Mouse (Mus musculus) testis, adult 2 months (tissue): ENCODE measurements around the gene Ccl17. TPM values are rescaled to one million over a fixed set of nuclear protein-coding genes. Genes with fewer than 3 reads are reported as not detected.

Experiments used
- H3K27ac ChIP-seq: fragments of 200-500 bp; 2 replicates; pipeline ENCODE4 v1.5.1; 2012; ENCODE audit warnings: low read depth, low read length; ENCODE audit not compliant: control insufficient read depth, insufficient read depth
- H3K27me3 ChIP-seq: fragments of 200-500 bp; 2 replicates; pipeline ENCODE4 v1.6.1; 2012; ENCODE audit warnings: mild to moderate bottlenecking, low read length, moderate library complexity; ENCODE audit not compliant: control insufficient read depth, insufficient read depth
- H3K36me3 ChIP-seq: fragments of 200-500 bp; 2 replicates; pipeline ENCODE4 v1.6.1; 2012; ENCODE audit warnings: mild to moderate bottlenecking, low read length; ENCODE audit not compliant: control insufficient read depth, insufficient read depth
- H3K4me1 ChIP-seq: fragments of 200-500 bp; 2 replicates; pipeline ENCODE4 v1.6.1; 2012; ENCODE audit warnings: low read length; ENCODE audit not compliant: control insufficient read depth, insufficient read depth
- H3K4me3 ChIP-seq: fragments of 200-500 bp; 2 replicates; pipeline ENCODE4 v1.5.1; 2012; ENCODE audit warnings: low read depth, mild to moderate bottlenecking, low read length, moderate library complexity, mixed read lengths; ENCODE audit not compliant: control insufficient read depth
- CTCF ChIP-seq: fragments of 200-500 bp; IDR thresholded peaks from 2 replicates; pipeline ENCODE4 v1.5.1; 2012; ENCODE audit warnings: low read depth, mild to moderate bottlenecking, inconsistent platforms, low read length, moderate library complexity; ENCODE audit not compliant: control insufficient read depth, insufficient read depth, insufficient replicate concordance
- POLR2A ChIP-seq: fragments of 200-500 bp; IDR thresholded peaks from 2 replicates; pipeline ENCODE4 v1.6.1; 2012; ENCODE audit warnings: low read depth, mild to moderate bottlenecking, inconsistent platforms, low read length, moderate library complexity; ENCODE audit not compliant: control insufficient read depth
- polyA plus RNA-seq: library from polyadenylated mRNA; depleted of rRNA; stranded (reverse); fragments of >200 nt; gene quantifications from 2 replicates; pipeline ENCODE4 v1.2.3, GENCODE M21; 2012

The Ccl17 gene
- polyA plus RNA-seq, 1 experiment: 2.0 TPM

DNA sequence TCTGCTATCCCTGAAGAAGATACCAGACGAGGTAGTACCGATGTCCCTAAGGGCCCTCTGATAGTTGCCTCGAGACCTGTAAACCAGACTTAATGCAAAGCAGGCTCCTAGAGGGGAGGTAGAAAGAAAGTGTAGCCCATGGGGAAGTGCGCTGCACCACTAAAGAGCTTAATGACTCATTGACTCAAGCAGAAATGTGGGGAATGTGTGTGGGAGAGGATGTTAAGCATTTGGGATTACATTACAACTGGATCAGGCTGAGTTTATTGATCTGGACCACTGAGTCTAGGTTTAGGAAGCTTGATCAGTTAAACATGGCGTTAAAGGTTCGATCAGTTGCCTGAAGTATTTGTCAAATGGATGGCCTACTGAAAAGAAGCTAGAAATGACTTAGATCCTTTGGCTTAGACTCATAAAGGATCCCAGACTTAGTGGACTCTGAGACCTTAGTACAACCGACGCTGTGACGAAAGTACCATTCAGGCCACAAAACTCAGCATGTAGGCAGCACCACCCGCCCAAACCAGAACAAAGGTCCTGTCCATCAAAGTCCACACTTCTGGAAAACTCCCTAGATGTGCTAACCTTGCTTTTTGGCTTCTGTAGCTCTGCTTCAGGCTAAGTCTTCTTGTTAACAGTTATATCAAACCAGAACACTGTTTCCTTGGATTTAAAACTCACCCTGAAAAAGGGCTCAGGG is 20.8 kb upstream of the Ccl17 start:
- no peak overlapping the region for H3K4me3 ChIP-seq
- no peaks in the 10 kb centered on the region for H3K36me3 ChIP-seq
- no peaks in the 10 kb centered on the region for H3K27me3 ChIP-seq
- TF ChIP-seq CTCF: no peak
- no peak overlapping the region for H3K27ac ChIP-seq
- H3K4me1 ChIP-seq: peaks cover 4% of the 10 kb centered on the region; the same call in 1 of the 2 replicates

DNA sequence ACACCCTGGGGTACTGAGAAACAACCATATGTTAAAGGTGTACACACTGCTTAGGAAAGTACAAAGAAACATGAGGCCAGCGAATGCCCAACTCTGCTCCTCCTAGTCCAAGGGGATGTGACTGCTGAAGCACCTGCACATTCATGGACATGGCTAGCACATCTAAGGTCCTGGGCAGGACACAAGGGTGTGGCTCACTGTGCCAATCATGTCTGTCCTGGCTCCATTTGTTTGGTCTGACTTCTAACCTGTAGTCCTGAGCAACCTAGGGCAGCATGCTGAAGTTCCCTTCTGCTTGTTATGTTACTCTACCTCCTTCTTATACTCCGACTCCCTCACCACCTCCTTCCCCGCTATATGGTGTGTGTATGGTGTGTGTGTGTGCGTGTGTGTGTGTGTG is 15.9 kb upstream of the Ccl17 start:
- no peaks in the 10 kb centered on the region for H3K27me3 ChIP-seq
- no peak overlapping the region for H3K27ac ChIP-seq
- TF ChIP-seq CTCF (no peak), POLR2A (no peak)
- H3K4me1 ChIP-seq: no peaks in the 10 kb centered on the region
- H3K4me3 ChIP-seq: no peak overlapping the region
- no peaks in the 10 kb centered on the region for H3K36me3 ChIP-seq

DNA sequence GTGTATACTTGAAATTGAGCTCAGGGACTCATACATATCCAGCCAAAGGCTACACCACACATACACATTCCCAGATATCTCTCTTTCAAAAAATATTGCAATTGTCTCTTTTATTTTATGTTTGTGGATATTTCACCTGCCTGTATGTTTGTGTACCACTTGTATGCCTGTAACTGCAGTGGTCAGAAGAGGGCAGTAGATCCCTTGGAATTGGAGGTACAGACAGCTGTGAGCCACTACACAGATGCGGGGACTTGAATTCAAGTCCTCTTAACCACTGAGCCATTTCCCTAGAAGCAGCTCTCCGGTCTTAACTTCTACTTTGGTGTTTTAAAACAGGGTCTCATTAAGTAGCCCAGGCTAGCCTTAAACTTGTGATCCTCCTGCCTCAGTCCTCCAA is 15.5 kb upstream of the Ccl17 start:
- TF ChIP-seq CTCF (no peak), POLR2A (no peak)
- H3K4me1 ChIP-seq: no peaks in the 10 kb centered on the region
- H3K36me3 ChIP-seq: no peaks in the 10 kb centered on the region
- H3K27me3 ChIP-seq: no peaks in the 10 kb centered on the region
- H3K27ac ChIP-seq: no peak overlapping the region
- no peak overlapping the region for H3K4me3 ChIP-seq

DNA sequence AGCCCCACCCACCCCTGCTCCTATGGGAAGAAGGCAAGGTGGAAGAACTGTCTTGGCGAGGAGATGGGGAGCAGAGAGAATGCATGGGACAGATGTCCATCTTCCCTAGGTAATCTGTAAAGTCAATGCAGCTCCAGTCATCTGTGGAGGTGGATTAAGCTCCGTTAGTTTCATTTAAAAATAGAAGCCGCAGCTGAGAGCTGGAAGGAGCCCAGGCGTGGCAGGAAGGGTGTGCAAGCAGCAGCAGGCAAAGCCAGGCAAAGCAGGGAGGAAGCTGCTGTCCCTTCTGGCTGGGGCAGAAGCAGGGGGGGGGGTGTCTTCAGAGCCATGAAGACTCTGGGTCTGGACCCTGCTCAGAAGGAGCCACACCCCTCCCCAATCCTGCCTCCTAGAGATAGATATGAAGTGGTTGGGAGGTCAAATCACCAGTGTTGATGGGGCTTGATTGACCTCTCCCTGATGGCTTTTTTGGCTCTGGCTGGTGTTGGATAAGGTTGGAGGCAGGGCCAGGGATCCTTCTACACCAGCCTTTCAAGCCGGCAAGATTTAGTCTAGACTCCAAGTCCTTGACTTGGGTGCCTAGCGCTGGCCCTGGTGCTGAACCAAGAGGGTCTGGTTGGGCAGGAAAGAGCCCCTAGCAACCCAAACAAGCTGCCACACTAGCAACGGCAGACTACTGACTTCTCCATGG is 9.8 kb upstream of the Ccl17 start:
- no peaks in the 10 kb centered on the region for H3K4me1 ChIP-seq
- H3K27me3 ChIP-seq: no peaks in the 10 kb centered on the region

DNA sequence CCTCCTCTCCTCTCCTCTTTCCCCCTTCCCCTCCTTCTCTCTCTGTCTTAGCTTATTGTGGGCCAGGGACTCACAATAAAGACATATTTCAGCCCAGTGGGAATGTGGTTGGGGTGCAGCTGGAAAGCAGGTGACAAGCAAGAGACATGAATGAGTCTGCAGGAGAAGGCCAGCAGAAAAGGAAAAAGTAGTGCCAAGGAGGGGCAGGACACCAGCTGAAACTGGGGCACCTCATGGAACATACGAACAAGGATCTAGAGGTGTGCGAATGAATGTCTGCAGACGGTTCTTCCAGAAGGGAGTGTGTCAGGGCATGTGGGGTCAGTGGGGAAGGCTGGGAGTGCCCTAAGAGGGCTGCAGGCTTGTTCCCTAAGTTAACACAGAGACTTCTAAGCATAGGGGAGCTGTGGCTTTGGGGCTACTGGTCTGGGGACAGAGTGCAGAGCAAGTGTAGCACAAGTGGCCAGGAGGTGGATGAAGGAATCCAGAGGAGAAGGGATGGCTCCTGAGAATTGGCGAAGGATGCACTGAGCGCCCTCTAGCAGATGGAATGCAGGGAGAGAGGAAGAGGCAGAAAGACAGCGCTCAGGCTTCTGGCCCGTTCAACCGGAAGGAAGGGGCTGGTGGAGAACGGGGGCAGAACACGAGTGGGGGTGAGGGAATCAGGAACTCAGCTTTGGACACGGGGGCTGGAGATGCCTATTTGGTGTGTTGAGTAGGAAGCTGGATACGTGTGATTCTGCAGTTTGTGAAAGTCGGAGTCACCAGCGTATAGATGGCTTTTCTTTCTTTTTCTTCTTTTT is 8.8 kb upstream of the Ccl17 start:
- Histone ChIP-seq H3K4me1 (no peaks in the 10 kb centered on the region), H3K27me3 (no peaks in the 10 kb centered on the region), H3K36me3 (no peaks in the 10 kb centered on the region), H3K27ac (no peak overlapping the region), H3K4me3 (peak overlapping the region; percentile 3; the same call in 1 of the 2 replicates)
- TF ChIP-seq CTCF: peak; percentile 41; the same call in 1 of the 2 replicates
- no peak for TF ChIP-seq POLR2A

More for the DNA sequence above, 9.8 kb upstream of the Ccl17 start:
- H3K27ac ChIP-seq: no peak overlapping the region
- no peaks in the 10 kb centered on the region for H3K36me3 ChIP-seq
- no peak overlapping the region for H3K4me3 ChIP-seq
- no peak for TF ChIP-seq CTCF
- no peak for TF ChIP-seq POLR2A

DNA sequence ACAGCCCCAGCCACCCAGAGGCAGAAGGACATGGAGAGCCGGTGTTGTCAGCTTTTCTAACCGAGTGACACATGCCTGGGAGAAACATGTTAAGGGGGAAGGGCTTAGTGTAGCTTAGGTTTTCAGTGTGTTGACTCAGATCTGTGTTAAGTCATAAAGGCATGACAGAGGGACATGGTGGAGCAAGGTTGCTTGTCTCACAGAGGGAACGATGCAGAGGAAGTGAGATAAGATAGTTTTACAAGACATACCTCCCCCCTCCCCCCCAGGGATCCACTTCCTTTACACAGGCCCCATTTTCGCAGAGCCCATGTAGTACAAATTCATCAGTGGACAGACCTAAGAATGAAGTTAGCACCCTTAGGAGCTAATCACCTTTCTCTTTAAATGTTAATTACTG is 7.9 kb upstream of the Ccl17 start:
- H3K4me1 ChIP-seq: no peaks in the 10 kb centered on the region
- no peaks in the 10 kb centered on the region for H3K36me3 ChIP-seq
- H3K27me3 ChIP-seq: no peaks in the 10 kb centered on the region
- H3K27ac ChIP-seq: no peak overlapping the region
- TF ChIP-seq CTCF: no peak
- peak overlapping the region; percentile 31; the same call in 1 of the 2 replicates for H3K4me3 ChIP-seq

DNA sequence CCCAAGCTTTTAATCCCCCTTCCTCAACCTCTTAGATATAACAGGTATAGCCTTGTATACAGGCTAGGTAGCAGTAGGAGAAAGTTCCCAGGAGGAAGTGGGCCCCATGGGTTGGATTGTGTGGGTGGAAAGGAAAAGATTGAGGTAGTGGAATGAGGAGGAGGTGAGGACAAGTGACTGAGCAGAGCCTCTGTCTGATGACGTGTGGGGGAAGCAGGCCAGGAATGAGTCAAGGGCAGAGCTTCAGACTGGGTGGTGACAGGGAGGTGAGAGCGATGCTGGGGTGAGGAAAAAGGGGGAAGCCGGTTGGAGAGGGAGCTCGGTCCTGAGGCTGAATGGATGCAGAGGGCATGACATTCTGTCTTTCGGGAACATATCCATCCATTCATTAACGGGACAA is 6.7 kb upstream of the Ccl17 start:
- TF ChIP-seq POLR2A (no peak), CTCF (no peak)
- H3K4me1 ChIP-seq: no peaks in the 10 kb centered on the region
- no peaks in the 10 kb centered on the region for H3K36me3 ChIP-seq
- H3K4me3 ChIP-seq: no peak overlapping the region
- no peaks in the 10 kb centered on the region for H3K27me3 ChIP-seq
- no peak overlapping the region for H3K27ac ChIP-seq
